Mouse (Mus musculus) liver, embryonic 13.5 days (tissue): Measurements from ENCODE around the gene Drosha. TPM values are rescaled to one million over a fixed set of nuclear protein-coding genes. Genes with fewer than 3 reads are reported as not detected.

Experiments used
- ATAC-seq: fragments of 200-750 bp; cut with Nextera tagmentation; 2 replicates; pipeline ENCODE4 v1.8.0; 2017; ENCODE audit warnings: low read depth, mild to moderate bottlenecking, moderate number of reproducible peaks, moderate library complexity
- DNase-seq: peaks from one replicate; pipeline ENCODE4 v3.0.0; 2022
- H3K27ac ChIP-seq: fragments of 300-500 bp; sonication (generic); 2 replicates; pipeline ENCODE4 v1.5.1; 2015; ENCODE audit warnings: moderate library complexity, mild to moderate bottlenecking, inconsistent platforms
- H3K27me3 ChIP-seq: fragments of 300-500 bp; sonication (generic); 2 replicates; pipeline ENCODE4 v1.6.1; 2015; ENCODE audit warnings: mild to moderate bottlenecking, inconsistent platforms
- H3K36me3 ChIP-seq: fragments of 300-500 bp; sonication (generic); 2 replicates; pipeline ENCODE4 v1.6.1; 2015; ENCODE audit warnings: mild to moderate bottlenecking, inconsistent platforms
- H3K4me1 ChIP-seq: fragments of 300-500 bp; sonication (generic); replicated peaks from 2 replicates; pipeline ENCODE4 v1.6.1; 2015; ENCODE audit warnings: inconsistent platforms
- H3K4me2 ChIP-seq: fragments of 300-500 bp; sonication (generic); 2 replicates; pipeline ENCODE4 v1.6.1; 2015; ENCODE audit warnings: inconsistent platforms, mild to moderate bottlenecking, moderate library complexity
- H3K4me3 ChIP-seq: fragments of 300-500 bp; sonication (generic); replicated peaks from 2 replicates; pipeline ENCODE4 v1.5.1; 2015; ENCODE audit warnings: mild to moderate bottlenecking, inconsistent platforms
- H3K9ac ChIP-seq: fragments of 300-500 bp; sonication (generic); 2 replicates; pipeline ENCODE4 v1.6.1; 2015; ENCODE audit warnings: mild to moderate bottlenecking, inconsistent platforms
- H3K9me3 ChIP-seq: fragments of 300-500 bp; sonication (generic); replicated peaks from 2 replicates; pipeline ENCODE4 v1.6.1; 2016; ENCODE audit warnings: inconsistent platforms
- WGBS: fragments of 180-500 bp; shearing (Covaris S2); methylation state at CpG from one replicate; pipeline ENCODE4 v1.1.7; 2015; ENCODE audit not compliant: insufficient replicate concordance; 5-methylcytosine and 5-hydroxymethylcytosine counted together
- polyA plus RNA-seq: library from polyadenylated mRNA; unstranded; fragments of >200 nt; fragmentation: Nextera tagmentation; extraction: Ambion mirVana; gene quantifications from 2 replicates; pipeline ENCODE4 v1.2.1, GENCODE M21; 2015

Drosha gene
- polyA plus RNA-seq, 1 experiment from 2014 or later, result 14.3 TPM

DNA sequence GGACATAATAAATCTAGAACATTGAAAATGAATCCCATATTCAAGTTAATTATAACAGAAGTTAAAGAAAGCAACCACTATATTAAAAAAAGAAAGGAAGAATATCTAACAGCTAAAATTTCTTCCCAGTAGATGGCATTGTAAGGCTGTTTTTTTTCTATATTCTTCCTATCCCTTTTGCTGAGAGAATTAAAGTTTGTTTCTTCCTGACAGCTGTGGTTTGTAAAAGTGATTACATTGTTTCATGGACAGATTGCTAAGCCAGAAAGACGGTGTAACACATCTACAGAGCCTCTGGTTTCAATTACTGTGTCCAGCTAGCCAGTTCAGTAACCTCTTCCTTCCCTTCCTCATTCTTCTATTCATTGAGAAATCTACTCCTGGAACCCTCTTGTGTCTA is 39.1 kb downstream of the Drosha start:
- Histone ChIP-seq H3K27me3 (no peaks in the 10 kb centered on the region), H3K4me3 (no peak overlapping the region), H3K36me3 (peaks cover 71% of the 10 kb centered on the region), H3K4me2 (no peak overlapping the region), H3K9ac (no peak overlapping the region), H3K27ac (no peak overlapping the region; the same call in 1 of the 2 replicates), H3K4me1 (peaks cover 18% of the 10 kb centered on the region), H3K9me3 (no peaks in the 10 kb centered on the region)
- no peak for DNase-seq
- WGBS, result 58% methylated on average over 1 of the region's 1 CpGs
- ATAC-seq, result no peak

DNA sequence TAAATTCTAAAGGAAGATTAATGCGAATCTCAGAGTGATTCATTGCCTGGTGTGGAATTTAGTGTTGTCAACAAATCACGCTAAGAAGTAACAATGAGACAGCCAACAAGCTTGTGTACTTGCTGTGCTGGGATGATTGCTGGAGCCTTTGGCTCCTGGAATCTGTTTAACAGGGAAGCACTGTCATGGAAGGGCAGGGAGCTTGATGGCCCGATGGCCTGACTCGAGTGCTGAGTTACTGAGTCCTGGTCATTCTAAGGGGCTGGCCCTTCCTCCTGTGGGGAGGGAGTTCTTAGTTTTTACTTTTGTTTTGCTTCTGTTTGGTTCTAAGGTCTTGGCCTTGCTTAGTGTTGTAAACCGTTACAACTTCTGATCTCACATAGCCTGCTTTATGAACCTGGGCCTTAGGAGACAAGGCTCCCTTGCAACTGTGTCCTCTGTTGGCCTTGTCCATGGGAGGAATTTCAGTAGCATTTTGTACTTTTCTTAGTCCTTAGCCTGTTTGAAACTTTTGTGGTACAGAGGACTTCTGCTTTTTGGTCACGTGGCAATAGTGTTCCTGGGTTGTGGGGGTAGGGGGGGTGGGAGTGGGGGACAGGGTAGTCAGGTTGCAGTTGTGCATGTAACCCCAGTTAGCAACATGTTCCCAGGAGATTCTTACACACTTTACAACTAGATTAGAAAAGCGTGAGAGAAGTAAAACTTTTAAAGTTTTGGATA is 41.1 kb downstream of the Drosha start:
- H3K4me3 ChIP-seq, result no peak overlapping the region
- DNase-seq (no peak), ATAC-seq (no peak)
- H3K36me3 ChIP-seq, result peaks cover 62% of the 10 kb centered on the region
- WGBS, result 62% methylated on average over 7 of the region's 7 CpGs
- no peak overlapping the region for H3K9ac ChIP-seq
- no peaks in the 10 kb centered on the region for H3K9me3 ChIP-seq
- H3K27me3 ChIP-seq, result no peaks in the 10 kb centered on the region
- no peak overlapping the region for H3K27ac ChIP-seq
- no peak overlapping the region for H3K4me2 ChIP-seq
- H3K4me1 ChIP-seq, result peaks cover 7% of the 10 kb centered on the region

- ATAC-seq, result no peak
- H3K9me3 ChIP-seq, result no peaks in the 10 kb centered on the region
- no peak overlapping the region for H3K4me2 ChIP-seq
- H3K4me3 ChIP-seq, result no peak overlapping the region
- peaks cover 7% of the 10 kb centered on the region for H3K4me1 ChIP-seq
- no peak for DNase-seq
- no peak overlapping the region for H3K9ac ChIP-seq
- H3K27me3 ChIP-seq, result no peaks in the 10 kb centered on the region
- H3K36me3 ChIP-seq, result peaks cover 56% of the 10 kb centered on the region
- WGBS, result 48% methylated on average over 8 of the region's 8 CpGs
- no peak overlapping the region for H3K27ac ChIP-seq
Observed at GRCm38 (mm10) chr15:12867269-12867668, 42.7 kb downstream of the Drosha start.

DNA sequence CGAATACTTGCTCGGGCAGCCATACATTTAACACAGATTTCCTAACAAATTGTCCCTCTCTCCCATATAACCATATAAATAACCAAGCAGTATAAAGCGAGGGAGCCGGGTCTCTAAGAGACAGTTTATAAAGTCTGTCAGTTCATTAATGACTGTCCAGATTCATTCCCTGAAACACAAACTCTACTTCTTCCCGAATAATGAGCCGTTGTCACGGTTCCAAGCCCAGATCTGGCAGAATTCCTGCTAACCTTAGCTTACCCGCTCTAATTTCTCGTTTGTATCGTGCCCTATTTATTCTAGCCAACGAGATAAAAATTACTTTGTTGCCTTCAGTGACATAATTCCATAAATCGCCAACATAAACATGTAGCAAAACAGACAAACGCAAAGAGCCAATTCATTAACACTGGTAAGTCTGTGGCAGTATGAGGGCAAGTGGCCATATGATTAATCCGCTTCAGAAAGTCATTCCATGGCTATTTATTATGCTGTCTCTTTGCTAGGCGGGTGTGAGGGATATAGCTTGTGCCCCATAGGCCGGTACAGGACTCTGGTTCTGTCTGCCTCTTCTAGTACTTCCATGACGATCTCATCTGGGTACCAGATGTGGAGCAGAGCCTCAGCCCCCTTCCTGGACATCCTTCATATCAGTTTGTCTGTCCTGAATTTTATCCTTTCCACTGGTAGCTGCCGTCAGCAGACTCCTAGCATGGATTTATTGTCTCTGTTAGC is 51.0 kb downstream of the Drosha start:
- Histone ChIP-seq H3K4me1 (no peaks in the 10 kb centered on the region), H3K36me3 (peaks cover 62% of the 10 kb centered on the region), H3K4me2 (no peak overlapping the region), H3K27ac (no peak overlapping the region), H3K27me3 (no peaks in the 10 kb centered on the region), H3K9me3 (no peaks in the 10 kb centered on the region), H3K9ac (no peak overlapping the region), H3K4me3 (no peak overlapping the region)
- WGBS, result 85% methylated on average over 18 of the region's 18 CpGs
- no peak for DNase-seq
- no peak for ATAC-seq

GRCm38 (mm10) chr15:12876266-12876665 is 51.7 kb downstream of the Drosha start:
- Histone ChIP-seq H3K9ac (no peak overlapping the region), H3K27me3 (no peaks in the 10 kb centered on the region), H3K36me3 (peaks cover 62% of the 10 kb centered on the region), H3K4me1 (no peaks in the 10 kb centered on the region), H3K4me3 (no peak overlapping the region), H3K27ac (no peak overlapping the region), H3K4me2 (no peak overlapping the region), H3K9me3 (no peaks in the 10 kb centered on the region)
- ATAC-seq (no peak), DNase-seq (no peak)
- 81% methylated on average over 2 of the region's 2 CpGs for WGBS

GRCm38 (mm10) chr15:12876881-12877280 is 52.3 kb downstream of the Drosha start:
- DNase-seq, result no peak
- Histone ChIP-seq H3K36me3 (peaks cover 65% of the 10 kb centered on the region), H3K4me3 (no peak overlapping the region), H3K9ac (no peak overlapping the region), H3K4me1 (no peaks in the 10 kb centered on the region), H3K27ac (no peak overlapping the region), H3K9me3 (no peaks in the 10 kb centered on the region), H3K4me2 (no peak overlapping the region), H3K27me3 (no peaks in the 10 kb centered on the region)
- 83% methylated on average over 4 of the region's 4 CpGs for WGBS
- no peak for ATAC-seq

- Histone ChIP-seq H3K4me1 (no peaks in the 10 kb centered on the region), H3K36me3 (peaks cover 75% of the 10 kb centered on the region), H3K4me3 (no peak overlapping the region), H3K9ac (no peak overlapping the region), H3K9me3 (no peaks in the 10 kb centered on the region), H3K4me2 (no peak overlapping the region), H3K27ac (no peak overlapping the region), H3K27me3 (no peaks in the 10 kb centered on the region)
- 83% methylated on average over 12 of the region's 12 CpGs for WGBS
- ATAC-seq (no peak), DNase-seq (no peak)
Observed at GRCm38 (mm10) chr15:12877934-12878333, 53.3 kb downstream of the Drosha start.

- Histone ChIP-seq H3K4me3 (no peak overlapping the region), H3K9ac (no peak overlapping the region), H3K9me3 (no peaks in the 10 kb centered on the region), H3K27ac (no peak overlapping the region), H3K36me3 (peaks cover 82% of the 10 kb centered on the region), H3K27me3 (no peaks in the 10 kb centered on the region), H3K4me2 (no peak overlapping the region), H3K4me1 (no peaks in the 10 kb centered on the region)
- WGBS, result 87% methylated on average over 9 of the region's 9 CpGs
- DNase-seq (no peak), ATAC-seq (no peak)
Observed at GRCm38 (mm10) chr15:12878581-12878980, 54.0 kb downstream of the Drosha start.

GRCm38 (mm10) chr15:12879937-12880336 is 55.3 kb downstream of the Drosha start:
- DNase-seq (no peak), ATAC-seq (no peak)
- H3K36me3 ChIP-seq, result peaks cover 90% of the 10 kb centered on the region
- H3K27me3 ChIP-seq, result no peaks in the 10 kb centered on the region
- H3K4me2 ChIP-seq, result no peak overlapping the region
- H3K27ac ChIP-seq, result no peak overlapping the region
- H3K9ac ChIP-seq, result no peak overlapping the region
- 86% methylated on average over 8 of the region's 8 CpGs for WGBS
- H3K4me3 ChIP-seq, result no peak overlapping the region
- no peaks in the 10 kb centered on the region for H3K4me1 ChIP-seq
- no peaks in the 10 kb centered on the region for H3K9me3 ChIP-seq

DNA sequence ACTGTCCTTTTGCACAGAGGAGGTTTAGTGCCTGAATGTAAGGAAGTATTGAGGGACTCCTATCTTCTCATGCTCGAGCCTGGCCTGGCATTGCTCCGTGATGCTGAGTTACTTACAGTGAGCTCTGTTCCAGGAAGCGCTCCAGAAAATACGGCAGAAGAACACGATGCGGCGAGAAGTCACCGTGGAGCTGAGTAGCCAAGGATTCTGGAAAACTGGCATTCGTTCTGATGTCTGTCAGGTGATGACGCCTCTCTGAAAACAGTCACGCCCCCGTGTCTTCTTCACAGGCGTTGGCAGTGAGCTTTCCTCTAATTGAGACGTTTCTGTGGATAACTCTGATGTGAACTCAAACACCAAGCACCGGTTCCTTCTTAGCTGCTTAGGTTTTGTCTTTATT is 60.2 kb downstream of the Drosha start:
- 88% methylated on average over 15 of the region's 15 CpGs for WGBS
- Histone ChIP-seq H3K9ac (no peak overlapping the region), H3K27me3 (no peaks in the 10 kb centered on the region), H3K4me3 (no peak overlapping the region), H3K4me1 (no peaks in the 10 kb centered on the region), H3K4me2 (no peak overlapping the region), H3K27ac (no peak overlapping the region), H3K9me3 (no peaks in the 10 kb centered on the region), H3K36me3 (peaks cover 94% of the 10 kb centered on the region)
- no peak for ATAC-seq
- DNase-seq, result no peak

DNA sequence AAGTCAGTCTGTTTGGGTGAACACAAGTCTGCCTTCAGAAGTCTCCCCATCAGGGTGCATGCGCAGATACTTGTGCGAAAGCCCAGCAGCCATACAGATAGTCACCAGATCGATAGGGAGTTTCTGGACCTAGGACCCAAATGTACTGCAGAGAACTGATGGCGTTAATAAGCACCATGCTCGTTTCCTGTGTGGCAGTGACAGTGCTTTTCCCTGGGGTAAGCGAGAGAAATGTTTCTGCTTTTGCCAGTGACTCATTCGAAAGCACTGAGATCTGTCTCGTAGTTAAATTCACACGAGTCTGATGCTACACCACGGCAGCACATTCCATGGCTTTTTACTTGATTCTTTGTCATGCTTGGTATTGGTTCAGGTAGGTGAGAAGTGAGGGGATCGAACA is 60.7 kb downstream of the Drosha start:
- H3K36me3 ChIP-seq, result peaks cover 93% of the 10 kb centered on the region
- 88% methylated on average over 11 of the region's 11 CpGs for WGBS
- H3K27me3 ChIP-seq, result no peaks in the 10 kb centered on the region

GRCm38 (mm10) chr15:12887206-12887605 is 62.6 kb downstream of the Drosha start:
- Histone ChIP-seq H3K27me3 (no peaks in the 10 kb centered on the region), H3K4me2 (no peak overlapping the region), H3K27ac (no peak overlapping the region), H3K9me3 (no peaks in the 10 kb centered on the region), H3K4me1 (no peaks in the 10 kb centered on the region), H3K36me3 (peaks cover 89% of the 10 kb centered on the region), H3K4me3 (no peak overlapping the region), H3K9ac (no peak overlapping the region)
- 88% methylated on average over 8 of the region's 8 CpGs for WGBS
- DNase-seq, result no peak
- ATAC-seq, result no peak

More for the DNA sequence above, 60.7 kb downstream of the Drosha start:
- Histone ChIP-seq H3K4me2 (no peak overlapping the region), H3K9ac (no peak overlapping the region), H3K4me3 (no peak overlapping the region), H3K27ac (no peak overlapping the region), H3K4me1 (no peaks in the 10 kb centered on the region), H3K9me3 (no peaks in the 10 kb centered on the region)
- DNase-seq (no peak), ATAC-seq (no peak)
